Mouse (Mus musculus) neural tube, embryonic 11.5 days (tissue): ENCODE results near the gene Zbtb16. TPM values are rescaled to one million over a fixed set of nuclear protein-coding genes. Genes with fewer than 3 reads are reported as not detected.
A peak's percentile ranks its signal among the peaks of the same experiment; 100 is the strongest.

Experiments used
- ATAC-seq: fragments of 200-750 bp; cut with Nextera tagmentation; 2 replicates; pipeline ENCODE4 v1.8.0; 2017; ENCODE audit warnings: moderate number of reproducible peaks, mild to moderate bottlenecking, moderate TSS enrichment, moderate library complexity; ENCODE audit not compliant: insufficient read depth, low FRiP score, low TSS enrichment
- DNase-seq: peaks from one replicate; pipeline ENCODE4 v3.0.0-alpha.2; 2015; ENCODE audit warnings: low spot score
- H3K27ac ChIP-seq: fragments of 300-500 bp; sonication (generic); 2 replicates; pipeline ENCODE4 v1.5.1; 2014; ENCODE audit warnings: low read depth, mild to moderate bottlenecking, low read length
- H3K27me3 ChIP-seq: fragments of 300-500 bp; sonication (generic); 2 replicates; pipeline ENCODE4 v1.6.1; 2014; ENCODE audit warnings: mild to moderate bottlenecking, low read length, mixed read lengths; ENCODE audit not compliant: control insufficient read depth, insufficient read depth
- H3K36me3 ChIP-seq: fragments of 300-500 bp; sonication (generic); 2 replicates; pipeline ENCODE4 v1.6.1; 2014; ENCODE audit warnings: mild to moderate bottlenecking, low read length, moderate library complexity, mixed read lengths; ENCODE audit not compliant: control insufficient read depth, insufficient read depth
- H3K4me1 ChIP-seq: fragments of 300-500 bp; sonication (generic); 2 replicates; pipeline ENCODE4 v1.6.1; 2014; ENCODE audit warnings: low read length, mixed read lengths; ENCODE audit not compliant: control insufficient read depth, insufficient read depth
- H3K4me2 ChIP-seq: fragments of 300-500 bp; sonication (generic); 2 replicates; pipeline ENCODE4 v1.6.1; 2014; ENCODE audit warnings: low read depth, mild to moderate bottlenecking, moderate library complexity
- H3K4me3 ChIP-seq: fragments of 300-500 bp; sonication (generic); 2 replicates; pipeline ENCODE4 v1.5.1; 2014; ENCODE audit warnings: low read depth, low read length
- H3K9ac ChIP-seq: fragments of 300-500 bp; sonication (generic); 2 replicates; pipeline ENCODE4 v1.6.1; 2014; ENCODE audit warnings: mild to moderate bottlenecking, low read length
- H3K9me3 ChIP-seq: fragments of 300-500 bp; sonication (generic); 2 replicates; pipeline ENCODE4 v1.6.1; 2016; ENCODE audit warnings: low read length; ENCODE audit not compliant: control insufficient read depth
- WGBS: fragments of 180-500 bp; shearing (Covaris S2); extraction: QIAGEN DNeasy Blood & Tissue Kit; methylation state at CpG from one replicate; pipeline ENCODE4 v1.1.7; 2014; 5-methylcytosine and 5-hydroxymethylcytosine counted together
- polyA plus RNA-seq: library from polyadenylated mRNA; unstranded; fragments of >200 nt; fragmentation: Nextera tagmentation; extraction: Ambion mirVana; gene quantifications from 2 replicates; pipeline ENCODE4 v1.2.1, GENCODE M21; 2014

Gene Zbtb16
- polyA plus RNA-seq, 1 experiment from 2014 or later = 8.0 TPM

DNA sequence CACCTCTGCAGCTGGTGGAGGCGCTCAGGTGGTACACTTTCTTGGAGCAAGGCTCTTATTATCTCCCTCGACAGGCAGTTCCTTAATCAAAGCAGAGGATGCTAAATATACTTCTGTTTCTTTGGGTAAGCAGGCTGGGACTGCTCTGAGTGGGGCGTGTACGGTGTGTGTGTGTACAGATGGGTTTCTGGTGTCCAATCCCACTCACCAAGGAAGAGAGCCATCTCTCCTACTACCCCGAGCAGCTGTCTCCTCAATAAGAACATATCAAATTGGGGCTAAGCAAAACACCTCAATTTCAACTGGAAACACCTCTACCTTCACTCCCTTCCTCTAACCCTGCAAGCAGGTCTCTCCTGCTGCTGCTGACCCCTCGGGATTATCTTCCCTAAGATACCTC, 162.8 kb downstream of the Zbtb16 start:
- Histone ChIP-seq H3K9ac (no peak overlapping the region), H3K9me3 (no peaks in the 10 kb centered on the region), H3K27ac (no peak overlapping the region), H3K27me3 (no peaks in the 10 kb centered on the region), H3K4me2 (no peak overlapping the region), H3K4me3 (no peak overlapping the region), H3K36me3 (no peaks in the 10 kb centered on the region), H3K4me1 (peaks cover 41% of the 10 kb centered on the region)
- ATAC-seq (no peak), DNase-seq (no peak)
- WGBS = 75% methylated on average over 6 of the region's 6 CpGs

- H3K36me3 ChIP-seq = no peaks in the 10 kb centered on the region
- peaks cover 34% of the 10 kb centered on the region for H3K4me1 ChIP-seq
- H3K9ac ChIP-seq = no peak overlapping the region
- H3K27me3 ChIP-seq = no peaks in the 10 kb centered on the region
- no peak overlapping the region for H3K4me3 ChIP-seq
- ATAC-seq (no peak), DNase-seq (no peak)
- no peaks in the 10 kb centered on the region for H3K9me3 ChIP-seq
- no peak overlapping the region for H3K4me2 ChIP-seq
- H3K27ac ChIP-seq = no peak overlapping the region
These were observed 164.2 kb downstream of the Zbtb16 start for GRCm38 (mm10) chr9:48671841-48672240.

GRCm38 (mm10) chr9:48670156-48670555, 165.9 kb downstream of the Zbtb16 start:
- 91% methylated on average over 13 of the region's 13 CpGs for WGBS
- Histone ChIP-seq H3K4me3 (no peak overlapping the region), H3K4me1 (peaks cover 18% of the 10 kb centered on the region), H3K4me2 (no peak overlapping the region), H3K9ac (no peak overlapping the region), H3K9me3 (no peaks in the 10 kb centered on the region), H3K36me3 (no peaks in the 10 kb centered on the region), H3K27me3 (no peaks in the 10 kb centered on the region), H3K27ac (no peak overlapping the region)
- ATAC-seq (no peak), DNase-seq (no peak)

- Histone ChIP-seq H3K4me2 (no peak overlapping the region), H3K4me3 (no peak overlapping the region), H3K27me3 (no peaks in the 10 kb centered on the region), H3K36me3 (no peaks in the 10 kb centered on the region), H3K9me3 (no peaks in the 10 kb centered on the region), H3K9ac (no peak overlapping the region), H3K4me1 (peaks cover 13% of the 10 kb centered on the region), H3K27ac (no peak overlapping the region)
- 85% methylated on average over 10 of the region's 10 CpGs for WGBS
- no peak for ATAC-seq
- no peak for DNase-seq
These were observed 166.3 kb downstream of the Zbtb16 start for GRCm38 (mm10) chr9:48669672-48670071.

- 87% methylated on average over 3 of the region's 3 CpGs for WGBS
- Histone ChIP-seq H3K27me3 (no peaks in the 10 kb centered on the region), H3K4me2 (no peak overlapping the region), H3K4me3 (no peak overlapping the region), H3K27ac (no peak overlapping the region), H3K9ac (no peak overlapping the region), H3K36me3 (no peaks in the 10 kb centered on the region), H3K4me1 (peaks cover 16% of the 10 kb centered on the region), H3K9me3 (no peaks in the 10 kb centered on the region)
- ATAC-seq (no peak), DNase-seq (no peak)
These were observed 169.3 kb downstream of the Zbtb16 start for GRCm38 (mm10) chr9:48666702-48667101.

GRCm38 (mm10) chr9:48663052-48663433, 173.0 kb downstream of the Zbtb16 start:
- Histone ChIP-seq H3K4me3 (no peak overlapping the region), H3K9me3 (no peaks in the 10 kb centered on the region), H3K27me3 (no peaks in the 10 kb centered on the region), H3K4me1 (peaks cover 21% of the 10 kb centered on the region), H3K27ac (peak overlapping the region; percentile 51), H3K9ac (no peak overlapping the region), H3K4me2 (no peak overlapping the region), H3K36me3 (no peaks in the 10 kb centered on the region)
- peak; percentile 66 for ATAC-seq
- DNase-seq = peak; percentile 69
- 30% methylated on average over 13 of the region's 13 CpGs for WGBS

- no peaks in the 10 kb centered on the region for H3K27me3 ChIP-seq
- no peak overlapping the region for H3K4me3 ChIP-seq
- H3K36me3 ChIP-seq = no peaks in the 10 kb centered on the region
- H3K9ac ChIP-seq = no peak overlapping the region
- peaks cover 21% of the 10 kb centered on the region for H3K4me1 ChIP-seq
- DNase-seq (no peak), ATAC-seq (peak; percentile 32; the same call in 1 of the 2 replicates)
- no peaks in the 10 kb centered on the region for H3K9me3 ChIP-seq
- 38% methylated on average over 15 of the region's 15 CpGs for WGBS
- H3K27ac ChIP-seq = peak overlapping the region; percentile 68
- H3K4me2 ChIP-seq = no peak overlapping the region
These were observed 173.5 kb downstream of the Zbtb16 start for GRCm38 (mm10) chr9:48662361-48663051.

DNA sequence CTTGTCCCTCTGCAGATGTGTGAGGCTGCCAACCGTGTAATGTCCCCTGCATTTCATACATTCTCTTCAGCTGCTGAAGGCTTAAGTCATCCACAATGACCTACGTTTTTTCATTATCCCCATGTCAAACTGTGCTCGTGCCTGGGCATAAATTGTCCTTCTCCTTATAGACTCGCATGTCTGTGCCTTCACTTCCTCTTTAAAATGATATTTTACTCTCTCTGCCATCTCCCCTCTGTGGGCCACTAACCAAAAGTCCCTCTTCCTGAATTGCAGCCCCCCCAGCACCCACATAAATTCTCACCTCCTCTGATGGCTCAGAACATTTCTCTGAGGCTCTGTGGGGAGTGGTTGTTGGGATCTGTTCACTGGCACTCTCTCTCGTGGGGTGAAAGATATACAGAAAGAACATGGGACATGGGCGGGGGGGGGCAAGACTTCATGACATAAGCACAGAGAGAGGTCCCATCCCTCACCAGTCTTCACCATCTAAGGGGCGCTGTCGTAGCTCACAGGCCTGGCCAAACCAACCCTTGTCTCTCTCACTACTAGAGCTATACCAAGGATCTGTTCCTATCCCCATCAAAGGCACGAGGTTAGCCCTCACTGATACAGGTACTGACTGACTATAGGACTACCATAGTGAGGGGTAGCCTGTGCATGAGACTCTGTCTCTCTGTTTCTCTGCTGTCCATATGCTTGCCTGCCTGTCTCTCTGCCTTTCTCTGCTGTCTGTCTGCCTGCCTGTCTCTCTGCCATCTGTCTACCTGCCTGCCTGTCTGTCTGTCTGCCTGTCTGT, 174.6 kb downstream of the Zbtb16 start:
- H3K4me2 ChIP-seq = no peak overlapping the region
- DNase-seq = no peak
- 51% methylated on average over 9 of the region's 9 CpGs for WGBS
- no peak for ATAC-seq
- H3K9ac ChIP-seq = no peak overlapping the region
- H3K4me1 ChIP-seq = peaks cover 21% of the 10 kb centered on the region
- H3K27me3 ChIP-seq = no peaks in the 10 kb centered on the region
- H3K36me3 ChIP-seq = no peaks in the 10 kb centered on the region
- H3K27ac ChIP-seq = peak overlapping the region; percentile 68
- H3K9me3 ChIP-seq = no peaks in the 10 kb centered on the region
- H3K4me3 ChIP-seq = no peak overlapping the region
